Mouse (Mus musculus) testis, adult 2 months (tissue): ENCODE data around the gene Hectd4.

Experiments used
- CTCF ChIP-seq: fragments of 200-500 bp; IDR thresholded peaks from 2 replicates; pipeline ENCODE4 v1.5.1; 2012; ENCODE audit warnings: low read depth, mild to moderate bottlenecking, inconsistent platforms, low read length, moderate library complexity; ENCODE audit not compliant: control insufficient read depth, insufficient read depth, insufficient replicate concordance
- POLR2A ChIP-seq: fragments of 200-500 bp; IDR thresholded peaks from 2 replicates; pipeline ENCODE4 v1.6.1; 2012; ENCODE audit warnings: low read depth, mild to moderate bottlenecking, inconsistent platforms, low read length, moderate library complexity; ENCODE audit not compliant: control insufficient read depth

- TF ChIP-seq CTCF (no peak), POLR2A (no peak)
These were observed 179.5 kb downstream of the Hectd4 start for GRCm38 (mm10) chr5:121399540-121399939.
